Mouse (Mus musculus) kidney, adult 18-20 months (tissue): Measurements from ENCODE around the gene Csde1.

Source experiments
- DNase-seq: peaks from one replicate; pipeline ENCODE4 v3.0.0; 2021

The Csde1 gene

GRCm38 (mm10) chr3:103020249-103020942 lies at the start of gene Csde1:
Csde1 (plus strand) TSS chr3:103020426.
- DNase-seq: peak; percentile 96

GRCm38 (mm10) chr3:102970508-102970907 lies 49.7 kb upstream of the Csde1 start:
- no peak for DNase-seq

- DNase-seq: no peak
Measured at GRCm38 (mm10) chr3:102976906-102977305, 43.3 kb upstream of the Csde1 start.

- no peak for DNase-seq
Measured at GRCm38 (mm10) chr3:102979550-102980348, 40.5 kb upstream of the Csde1 start.

GRCm38 (mm10) chr3:102980349-102980736 lies 39.9 kb upstream of the Csde1 start:
- no peak for DNase-seq

GRCm38 (mm10) chr3:102991041-102991440 lies 29.2 kb upstream of the Csde1 start:
- DNase-seq: no peak

GRCm38 (mm10) chr3:102992936-102993335 lies 27.3 kb upstream of the Csde1 start:
- no peak for DNase-seq

- no peak for DNase-seq
Measured at GRCm38 (mm10) chr3:102995233-102995604, 25.0 kb upstream of the Csde1 start.

- peak; percentile 96 for DNase-seq
Measured at GRCm38 (mm10) chr3:102995605-102996321, 24.5 kb upstream of the Csde1 start, which contains the start of gene Sike1. Sike1 (plus strand) TSS chr3:102995708.

- no peak for DNase-seq
Measured at GRCm38 (mm10) chr3:102997036-102997435, 23.2 kb upstream of the Csde1 start.

GRCm38 (mm10) chr3:102997591-102997990 lies 22.6 kb upstream of the Csde1 start:
- no peak for DNase-seq

- DNase-seq: no peak
Measured at GRCm38 (mm10) chr3:103001595-103001994, 18.6 kb upstream of the Csde1 start.

GRCm38 (mm10) chr3:103017350-103017749 lies 2.9 kb upstream of the Csde1 start:
- no peak for DNase-seq

GRCm38 (mm10) chr3:103019462-103019861 lies 764 bp upstream of the Csde1 start:
- no peak for DNase-seq

GRCm38 (mm10) chr3:103020943-103021638 lies 865 bp downstream of the Csde1 start:
- DNase-seq: peak; percentile 90

GRCm38 (mm10) chr3:103026174-103026573 lies 5.9 kb downstream of the Csde1 start:
- no peak for DNase-seq

- DNase-seq: no peak
Measured at GRCm38 (mm10) chr3:103040285-103040684, 20.1 kb downstream of the Csde1 start.

- no peak for DNase-seq
Measured at GRCm38 (mm10) chr3:103040861-103041379, 20.7 kb downstream of the Csde1 start.

- no peak for DNase-seq
Measured at GRCm38 (mm10) chr3:103056016-103056595, 35.9 kb downstream of the Csde1 start.

- no peak for DNase-seq
Measured at GRCm38 (mm10) chr3:103057752-103058151, 37.5 kb downstream of the Csde1 start.

GRCm38 (mm10) chr3:103058207-103059157 lies 38.3 kb downstream of the Csde1 start, which contains the start of gene Nras:
Nras (plus strand) TSS chr3:103058285.
- DNase-seq: peak; percentile 94
